Mouse (Mus musculus): ENCODE data around the gene Gimd1.

Gimd1 gene

GRCm38 (mm10) chr3:132629601-132630239 is at the start of gene Gimd1:
TSS of gene Gimd1 (plus strand) at chr3:132629820.
- in situ Hi-C loops (cut with MboI; ENCODE audit: unreplicated experiment in 2 of 2): no loop called here

- in situ Hi-C loops (cut with MboI; ENCODE audit: unreplicated experiment in 2 of 2): no loop called here
These were observed 48.4 kb upstream of the Gimd1 start for GRCm38 (mm10) chr3:132581198-132581597.

- in situ Hi-C loops (cut with MboI; ENCODE audit: unreplicated experiment in 2 of 2): no loop called here
These were observed 47.3 kb upstream of the Gimd1 start for GRCm38 (mm10) chr3:132582339-132582738.

GRCm38 (mm10) chr3:132585122-132585972 is 44.3 kb upstream of the Gimd1 start:
- in situ Hi-C loops (cut with MboI; ENCODE audit: unreplicated experiment in 2 of 2): no loop called here

GRCm38 (mm10) chr3:132588146-132588545 is 41.5 kb upstream of the Gimd1 start:
- in situ Hi-C loops (cut with MboI; ENCODE audit: unreplicated experiment in 2 of 2): no loop called here

- in situ Hi-C loops (cut with MboI; ENCODE audit: unreplicated experiment in 2 of 2): no loop called here
These were observed 39.6 kb upstream of the Gimd1 start for GRCm38 (mm10) chr3:132590010-132590409.

- in situ Hi-C loops (cut with MboI; ENCODE audit: unreplicated experiment in 2 of 2): no loop called here
These were observed 39.0 kb upstream of the Gimd1 start for GRCm38 (mm10) chr3:132590604-132591003.

- in situ Hi-C loops (cut with MboI; ENCODE audit: unreplicated experiment in 2 of 2): no loop called here
These were observed 879 bp upstream of the Gimd1 start for GRCm38 (mm10) chr3:132628741-132629140.

- in situ Hi-C loops (cut with MboI; ENCODE audit: unreplicated experiment in 2 of 2): no loop called here
These were observed 3.6 kb downstream of the Gimd1 start for GRCm38 (mm10) chr3:132633261-132633660.

GRCm38 (mm10) chr3:132637080-132637479 is 7.5 kb downstream of the Gimd1 start:
- in situ Hi-C loops (cut with MboI; ENCODE audit: unreplicated experiment in 2 of 2): no loop called here

GRCm38 (mm10) chr3:132644071-132644470 is 14.5 kb downstream of the Gimd1 start:
- in situ Hi-C loops (cut with MboI; ENCODE audit: unreplicated experiment in 2 of 2): no loop called here

- in situ Hi-C loops (cut with MboI; ENCODE audit: unreplicated experiment in 2 of 2): no loop called here
These were observed 17.2 kb downstream of the Gimd1 start for GRCm38 (mm10) chr3:132646814-132647213.

GRCm38 (mm10) chr3:132649368-132649767 is 19.7 kb downstream of the Gimd1 start:
- in situ Hi-C loops (cut with MboI; ENCODE audit: unreplicated experiment in 2 of 2): no loop called here

- in situ Hi-C loops (cut with MboI; ENCODE audit: unreplicated experiment in 2 of 2): no loop called here
These were observed 20.6 kb downstream of the Gimd1 start for GRCm38 (mm10) chr3:132650191-132650590.

GRCm38 (mm10) chr3:132651776-132652175 is 22.2 kb downstream of the Gimd1 start:
- in situ Hi-C loops (cut with MboI; ENCODE audit: unreplicated experiment in 2 of 2): no loop called here

GRCm38 (mm10) chr3:132653959-132654358 is 24.3 kb downstream of the Gimd1 start:
- in situ Hi-C loops (cut with MboI; ENCODE audit: unreplicated experiment in 2 of 2): no loop called here

GRCm38 (mm10) chr3:132655955-132656354 is 26.3 kb downstream of the Gimd1 start:
- in situ Hi-C loops (cut with MboI; ENCODE audit: unreplicated experiment in 2 of 2): no loop called here

GRCm38 (mm10) chr3:132677494-132677893 is 47.9 kb downstream of the Gimd1 start:
- in situ Hi-C loops (cut with MboI; ENCODE audit: unreplicated experiment in 2 of 2): loop anchor here in 1 of 2 experiments (25.0 kb wide), 1 partner anchor 1990 kb away; no protein-coding TSS in a partner anchor

GRCm38 (mm10) chr3:132683447-132684230 is 54.0 kb downstream of the Gimd1 start, which contains the start of gene Tbck:
TSS of gene Tbck (plus strand) at chr3:132684144.
- in situ Hi-C loops (cut with MboI; ENCODE audit: unreplicated experiment in 2 of 2): loop anchor here in 1 of 2 experiments (25.0 kb wide), 1 partner anchor 1996 kb away; no protein-coding TSS in a partner anchor

GRCm38 (mm10) chr3:132684231-132684928 is 54.8 kb downstream of the Gimd1 start, which contains the start of gene Aimp1:
TSS of gene Aimp1 (minus strand) at chr3:132684370.
- in situ Hi-C loops (cut with MboI; ENCODE audit: unreplicated experiment in 2 of 2): loop anchor here in 1 of 2 experiments (25.0 kb wide), 1 partner anchor 1997 kb away; no protein-coding TSS in a partner anchor

All from v-Abl transformed pro-B cells (cell line).